Mouse (Mus musculus) myocyte (in vitro differentiated cells): ENCODE results near the gene Kirrel3.

Experiments
- POLR2A ChIP-seq: IDR thresholded peaks from one replicate; pipeline ENCODE4 v1.6.1; 2011; ENCODE audit warnings: low read depth, mild to moderate bottlenecking, control low read depth, moderate library complexity; ENCODE audit not compliant: insufficient read length
- REST ChIP-seq: IDR thresholded peaks from one replicate; pipeline ENCODE4 v1.6.1; 2011; ENCODE audit warnings: mild to moderate bottlenecking, control low read depth, moderate library complexity; ENCODE audit not compliant: insufficient read depth, insufficient read length

GRCm38 (mm10) chr9:34921941-34922340, 436.2 kb downstream of the Kirrel3 start:
- TF ChIP-seq POLR2A: no peak
- no peak for TF ChIP-seq REST
